Mouse (Mus musculus) midbrain, embryonic 13.5 days (tissue): ENCODE data around the gene Htr2a. TPM values are rescaled to one million over a fixed set of nuclear protein-coding genes. Genes with fewer than 3 reads are reported as not detected.
A peak's percentile ranks its signal among the peaks of the same experiment; 100 is the strongest.

Experiments used
- ATAC-seq: fragments of 200-750 bp; cut with Nextera tagmentation; 2 replicates; pipeline ENCODE4 v1.8.0; 2017; ENCODE audit warnings: mild to moderate bottlenecking, moderate TSS enrichment, moderate library complexity
- H3K27ac ChIP-seq: fragments of 300-500 bp; sonication (generic); 2 replicates; pipeline ENCODE4 v1.5.1; 2015; ENCODE audit warnings: inconsistent platforms, mild to moderate bottlenecking, moderate library complexity
- H3K27me3 ChIP-seq: fragments of 300-500 bp; sonication (generic); 2 replicates; pipeline ENCODE4 v1.6.1; 2015; ENCODE audit warnings: mild to moderate bottlenecking, inconsistent platforms
- H3K36me3 ChIP-seq: fragments of 300-500 bp; sonication (generic); 2 replicates; pipeline ENCODE4 v1.6.1; 2015; ENCODE audit warnings: mild to moderate bottlenecking, inconsistent platforms
- H3K4me1 ChIP-seq: fragments of 300-500 bp; sonication (generic); replicated peaks from 2 replicates; pipeline ENCODE4 v1.6.1; 2015; ENCODE audit warnings: inconsistent platforms
- H3K4me2 ChIP-seq: fragments of 300-500 bp; sonication (generic); replicated peaks from 2 replicates; pipeline ENCODE4 v1.6.1; 2015; ENCODE audit warnings: moderate library complexity, mild to moderate bottlenecking, inconsistent platforms
- H3K4me3 ChIP-seq: fragments of 300-500 bp; sonication (generic); replicated peaks from 2 replicates; pipeline ENCODE4 v1.5.1; 2015; ENCODE audit warnings: mild to moderate bottlenecking, inconsistent platforms
- H3K9ac ChIP-seq: fragments of 300-500 bp; sonication (generic); replicated peaks from 2 replicates; pipeline ENCODE4 v1.6.1; 2015; ENCODE audit warnings: mild to moderate bottlenecking, inconsistent platforms
- H3K9me3 ChIP-seq: fragments of 300-500 bp; sonication (generic); 2 replicates; pipeline ENCODE4 v1.6.1; 2016; ENCODE audit warnings: mild to moderate bottlenecking, inconsistent platforms
- WGBS: fragments of 180-500 bp; shearing (Covaris S2); methylation state at CpG from one replicate; pipeline ENCODE4 v1.1.7; 2015; 5-methylcytosine and 5-hydroxymethylcytosine counted together
- polyA plus RNA-seq: library from polyadenylated mRNA; unstranded; fragments of >200 nt; fragmentation: Nextera tagmentation; extraction: Ambion mirVana; gene quantifications from 2 replicates; pipeline ENCODE4 v1.2.1, GENCODE M21; 2015

Gene Htr2a
- polyA plus RNA-seq, 1 experiment from 2014 or later = 1.2 TPM

- Histone ChIP-seq H3K4me3 (no peak overlapping the region), H3K27ac (no peak overlapping the region), H3K36me3 (no peaks in the 10 kb centered on the region), H3K27me3 (no peaks in the 10 kb centered on the region), H3K9me3 (no peaks in the 10 kb centered on the region), H3K4me2 (no peak overlapping the region), H3K9ac (no peak overlapping the region), H3K4me1 (no peaks in the 10 kb centered on the region)
- WGBS = 94% methylated on average over 7 of the region's 7 CpGs
- no peak for ATAC-seq
These were observed 16.6 kb downstream of the Htr2a start for GRCm38 (mm10) chr14:74657227-74657626.

- ATAC-seq = no peak
- 80% methylated on average over 8 of the region's 8 CpGs for WGBS
- no peak overlapping the region for H3K27ac ChIP-seq
These were observed 18.8 kb downstream of the Htr2a start for GRCm38 (mm10) chr14:74659411-74659841.

GRCm38 (mm10) chr14:74672137-74673019 is 31.7 kb downstream of the Htr2a start:
- no peak overlapping the region for H3K9ac ChIP-seq
- no peaks in the 10 kb centered on the region for H3K27me3 ChIP-seq
- WGBS = 62% methylated on average over 10 of the region's 10 CpGs
- ATAC-seq = peak; percentile 77
- no peak overlapping the region for H3K27ac ChIP-seq
- no peaks in the 10 kb centered on the region for H3K36me3 ChIP-seq
- H3K4me1 ChIP-seq = no peaks in the 10 kb centered on the region
- H3K9me3 ChIP-seq = no peaks in the 10 kb centered on the region
- H3K4me2 ChIP-seq = no peak overlapping the region
- no peak overlapping the region for H3K4me3 ChIP-seq

More at GRCm38 (mm10) chr14:74659411-74659841, 18.8 kb downstream of the Htr2a start:
- H3K27me3 ChIP-seq = no peaks in the 10 kb centered on the region
- no peaks in the 10 kb centered on the region for H3K36me3 ChIP-seq
- H3K4me2 ChIP-seq = no peak overlapping the region
- H3K4me1 ChIP-seq = no peaks in the 10 kb centered on the region
- no peaks in the 10 kb centered on the region for H3K9me3 ChIP-seq
- no peak overlapping the region for H3K9ac ChIP-seq
- no peak overlapping the region for H3K4me3 ChIP-seq

- WGBS = 72% methylated on average over 3 of the region's 3 CpGs
- Histone ChIP-seq H3K9me3 (no peaks in the 10 kb centered on the region), H3K4me2 (no peak overlapping the region)
These were observed 32.3 kb downstream of the Htr2a start for GRCm38 (mm10) chr14:74673020-74673350.

DNA sequence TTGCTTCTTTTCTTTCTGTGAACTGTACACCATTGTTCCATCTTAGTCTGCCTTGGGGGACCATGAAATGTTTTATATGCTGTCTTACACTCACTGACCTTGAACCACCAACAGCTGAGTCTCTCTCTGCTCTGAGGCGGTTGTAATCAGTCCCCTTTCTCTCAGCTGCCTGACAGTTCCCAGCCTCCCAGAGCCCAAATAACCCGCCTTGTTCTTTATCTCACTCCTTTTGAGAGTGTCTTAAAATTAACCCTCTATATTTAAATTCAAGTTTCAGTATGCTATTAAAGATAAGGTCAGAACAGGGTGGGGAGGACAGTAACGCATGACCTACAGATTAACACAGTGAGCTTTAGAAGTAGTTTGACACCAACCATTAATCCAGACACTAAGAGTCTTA is 32.9 kb downstream of the Htr2a start:
- Histone ChIP-seq H3K4me1 (no peaks in the 10 kb centered on the region), H3K9me3 (no peaks in the 10 kb centered on the region), H3K36me3 (no peaks in the 10 kb centered on the region), H3K27me3 (no peaks in the 10 kb centered on the region), H3K4me2 (no peak overlapping the region), H3K27ac (no peak overlapping the region), H3K9ac (no peak overlapping the region), H3K4me3 (no peak overlapping the region)
- WGBS = 69% methylated on average over 3 of the region's 3 CpGs
- ATAC-seq = no peak

More at GRCm38 (mm10) chr14:74673020-74673350, 32.3 kb downstream of the Htr2a start:
- Histone ChIP-seq H3K4me1 (no peaks in the 10 kb centered on the region), H3K36me3 (no peaks in the 10 kb centered on the region), H3K4me3 (no peak overlapping the region), H3K9ac (no peak overlapping the region), H3K27me3 (no peaks in the 10 kb centered on the region), H3K27ac (no peak overlapping the region)
- no peak for ATAC-seq

DNA sequence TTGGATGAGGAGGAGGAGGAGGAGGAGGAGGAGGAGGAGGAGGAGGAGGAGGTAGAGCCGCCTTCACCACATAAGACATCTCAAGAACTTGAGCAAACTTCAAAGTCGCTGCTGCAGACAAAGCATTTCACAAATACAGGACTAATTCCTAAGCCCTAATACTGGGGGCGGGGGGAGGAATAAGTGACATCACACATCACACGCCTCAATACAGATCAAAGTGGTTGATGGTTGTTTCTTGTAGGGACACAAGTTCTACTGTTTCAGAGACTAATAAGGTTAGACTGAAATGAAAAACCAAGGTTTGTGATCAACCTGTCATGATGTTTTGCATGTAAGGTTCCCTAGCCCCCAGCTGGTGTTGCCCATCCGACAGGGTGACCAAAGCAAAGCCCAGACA is 39.2 kb downstream of the Htr2a start:
- Histone ChIP-seq H3K27ac (no peak overlapping the region), H3K4me1 (no peaks in the 10 kb centered on the region), H3K9me3 (no peaks in the 10 kb centered on the region), H3K9ac (no peak overlapping the region), H3K4me2 (no peak overlapping the region), H3K4me3 (no peak overlapping the region), H3K27me3 (no peaks in the 10 kb centered on the region), H3K36me3 (no peaks in the 10 kb centered on the region)
- 82% methylated on average over 5 of the region's 5 CpGs for WGBS
- ATAC-seq = no peak

- no peak overlapping the region for H3K27ac ChIP-seq
- H3K9ac ChIP-seq = no peak overlapping the region
- H3K4me3 ChIP-seq = no peak overlapping the region
- H3K4me2 ChIP-seq = no peak overlapping the region
- H3K27me3 ChIP-seq = no peaks in the 10 kb centered on the region
- H3K36me3 ChIP-seq = no peaks in the 10 kb centered on the region
- no peaks in the 10 kb centered on the region for H3K9me3 ChIP-seq
- ATAC-seq = no peak
- no peaks in the 10 kb centered on the region for H3K4me1 ChIP-seq
- WGBS = 73% methylated on average over 5 of the region's 5 CpGs
These were observed 43.8 kb downstream of the Htr2a start for GRCm38 (mm10) chr14:74684298-74684978.

DNA sequence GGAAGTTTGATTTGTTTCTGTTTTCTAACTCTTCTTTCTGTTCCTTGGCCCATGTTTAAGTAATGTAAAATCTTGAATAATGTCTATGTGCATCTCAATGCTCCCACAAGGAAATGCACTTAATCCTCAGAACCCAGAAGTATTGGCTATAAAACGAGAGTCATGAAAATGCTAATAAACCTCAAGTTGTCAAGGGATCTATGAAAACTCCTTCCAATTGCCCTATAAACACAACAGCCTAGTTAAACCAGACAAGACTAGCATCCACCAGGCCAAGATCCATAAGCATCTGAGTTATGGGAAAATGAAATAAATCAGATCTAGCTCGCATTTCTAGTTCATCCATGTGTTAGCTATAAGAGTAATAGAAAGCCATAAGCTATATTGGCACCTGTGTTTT is 51.3 kb downstream of the Htr2a start:
- H3K4me1 ChIP-seq = no peaks in the 10 kb centered on the region
- H3K36me3 ChIP-seq = no peaks in the 10 kb centered on the region
- H3K4me3 ChIP-seq = no peak overlapping the region
- H3K27ac ChIP-seq = no peak overlapping the region
- ATAC-seq = no peak
- no peak overlapping the region for H3K4me2 ChIP-seq
- 88% methylated on average over 2 of the region's 2 CpGs for WGBS
- H3K27me3 ChIP-seq = no peaks in the 10 kb centered on the region
- H3K9ac ChIP-seq = no peak overlapping the region
- H3K9me3 ChIP-seq = no peaks in the 10 kb centered on the region

DNA sequence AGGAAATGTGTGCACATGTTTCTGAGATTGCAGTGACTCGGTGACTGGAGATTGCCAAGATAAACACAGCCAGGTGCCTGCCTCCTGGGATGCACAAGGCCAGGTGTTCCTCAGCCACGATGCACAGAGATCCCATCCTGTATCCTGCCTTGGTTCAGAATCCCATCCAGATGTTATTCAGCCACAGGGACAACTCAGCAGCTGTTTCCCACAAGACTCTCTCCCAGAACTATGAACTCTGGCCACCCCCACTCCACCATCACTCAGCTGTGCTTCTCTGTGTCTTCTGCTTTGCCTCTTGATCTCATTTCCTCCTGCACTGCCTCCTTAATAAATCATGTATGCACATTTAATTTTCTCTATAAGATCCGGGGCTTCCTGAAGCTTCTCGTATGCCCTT is 56.1 kb downstream of the Htr2a start:
- WGBS = 47% methylated on average over 4 of the region's 4 CpGs
- Histone ChIP-seq H3K4me3 (no peak overlapping the region), H3K4me2 (no peak overlapping the region), H3K9me3 (no peaks in the 10 kb centered on the region), H3K36me3 (no peaks in the 10 kb centered on the region), H3K27me3 (no peaks in the 10 kb centered on the region), H3K4me1 (peaks cover 11% of the 10 kb centered on the region; the same call in 1 of the 2 replicates), H3K9ac (no peak overlapping the region), H3K27ac (no peak overlapping the region)
- peak; percentile 66 for ATAC-seq

GRCm38 (mm10) chr14:74697432-74697831 is 56.8 kb downstream of the Htr2a start:
- no peak overlapping the region for H3K27ac ChIP-seq
- ATAC-seq = no peak
- no peak overlapping the region for H3K4me2 ChIP-seq

GRCm38 (mm10) chr14:74699241-74699640 is 58.6 kb downstream of the Htr2a start:
- H3K36me3 ChIP-seq = no peaks in the 10 kb centered on the region
- H3K4me1 ChIP-seq = peaks cover 12% of the 10 kb centered on the region; the same call in 1 of the 2 replicates
- no peak overlapping the region for H3K27ac ChIP-seq
- no peak overlapping the region for H3K4me3 ChIP-seq
- WGBS = 84% methylated on average over 3 of the region's 3 CpGs
- H3K9ac ChIP-seq = no peak overlapping the region
- no peaks in the 10 kb centered on the region for H3K9me3 ChIP-seq
- no peak overlapping the region for H3K4me2 ChIP-seq
- no peak for ATAC-seq
- no peaks in the 10 kb centered on the region for H3K27me3 ChIP-seq

More at GRCm38 (mm10) chr14:74697432-74697831, 56.8 kb downstream of the Htr2a start:
- peaks cover 12% of the 10 kb centered on the region; the same call in 1 of the 2 replicates for H3K4me1 ChIP-seq
- H3K27me3 ChIP-seq = no peaks in the 10 kb centered on the region
- no peaks in the 10 kb centered on the region for H3K36me3 ChIP-seq
- no peak overlapping the region for H3K4me3 ChIP-seq
- H3K9ac ChIP-seq = no peak overlapping the region
- no peaks in the 10 kb centered on the region for H3K9me3 ChIP-seq

DNA sequence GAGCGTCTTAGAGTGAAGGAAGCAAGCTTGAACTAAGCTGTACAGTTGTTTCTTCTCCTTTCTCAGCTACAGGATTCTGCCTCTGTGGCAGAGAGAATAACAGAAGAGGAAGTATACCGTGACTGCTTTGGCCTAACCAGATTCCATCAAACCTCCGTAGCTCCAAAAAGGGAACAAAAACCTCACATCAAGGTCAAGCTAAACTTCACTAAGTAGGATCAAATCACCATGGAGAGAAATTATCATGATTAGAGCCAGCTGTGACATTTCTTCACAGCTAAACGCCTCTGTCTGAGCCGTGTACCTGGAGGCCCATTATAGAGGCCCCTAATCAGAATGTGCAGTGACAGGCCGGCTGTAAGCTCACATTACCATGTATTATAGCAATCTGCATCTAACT is 63.3 kb downstream of the Htr2a start:
- peaks cover 12% of the 10 kb centered on the region; the same call in 1 of the 2 replicates for H3K4me1 ChIP-seq
- H3K9ac ChIP-seq = no peak overlapping the region
- H3K4me3 ChIP-seq = no peak overlapping the region
- H3K36me3 ChIP-seq = no peaks in the 10 kb centered on the region
- H3K27ac ChIP-seq = no peak overlapping the region
- H3K4me2 ChIP-seq = no peak overlapping the region
- no peaks in the 10 kb centered on the region for H3K27me3 ChIP-seq
- no peaks in the 10 kb centered on the region for H3K9me3 ChIP-seq
- 65% methylated on average over 6 of the region's 6 CpGs for WGBS
- ATAC-seq = no peak
